Mouse (Mus musculus) forebrain, embryonic 13.5 days (tissue): ENCODE results near the gene Marveld2. TPM values are rescaled to one million over a fixed set of nuclear protein-coding genes. Genes with fewer than 3 reads are reported as not detected.

ENCODE experiments used
- ATAC-seq: fragments of 200-750 bp; cut with Nextera tagmentation; 2 replicates; pipeline ENCODE4 v1.8.0; 2017
- H3K27ac ChIP-seq: fragments of 300-500 bp; sonication (generic); 2 replicates; pipeline ENCODE4 v1.5.1; 2015; ENCODE audit warnings: inconsistent platforms, mild to moderate bottlenecking, moderate library complexity
- H3K27me3 ChIP-seq: fragments of 300-500 bp; sonication (generic); 2 replicates; pipeline ENCODE4 v1.6.1; 2015; ENCODE audit warnings: mild to moderate bottlenecking, inconsistent platforms
- H3K36me3 ChIP-seq: fragments of 300-500 bp; sonication (generic); 2 replicates; pipeline ENCODE4 v1.6.1; 2015; ENCODE audit warnings: mild to moderate bottlenecking, inconsistent platforms; ENCODE audit not compliant: poor library complexity, severe bottlenecking
- H3K4me1 ChIP-seq: fragments of 300-500 bp; sonication (generic); 2 replicates; pipeline ENCODE4 v1.6.1; 2015; ENCODE audit warnings: inconsistent platforms
- H3K4me2 ChIP-seq: fragments of 300-500 bp; sonication (generic); 2 replicates; pipeline ENCODE4 v1.6.1; 2015; ENCODE audit warnings: inconsistent platforms, mild to moderate bottlenecking, moderate library complexity
- H3K4me3 ChIP-seq: fragments of 300-500 bp; sonication (generic); 2 replicates; pipeline ENCODE4 v1.5.1; 2015; ENCODE audit warnings: mild to moderate bottlenecking, inconsistent platforms
- H3K9ac ChIP-seq: fragments of 300-500 bp; sonication (generic); 2 replicates; pipeline ENCODE4 v1.6.1; 2015; ENCODE audit warnings: mild to moderate bottlenecking, inconsistent platforms
- H3K9me3 ChIP-seq: fragments of 300-500 bp; sonication (generic); replicated peaks from 2 replicates; pipeline ENCODE4 v1.6.1; 2016; ENCODE audit warnings: inconsistent platforms
- WGBS: fragments of 180-500 bp; shearing (Covaris S2); methylation state at CpG from one replicate; pipeline ENCODE4 v1.1.7; 2015; 5-methylcytosine and 5-hydroxymethylcytosine counted together
- polyA plus RNA-seq: library from polyadenylated mRNA; unstranded; fragments of >200 nt; fragmentation: Nextera tagmentation; extraction: Ambion mirVana; gene quantifications from 2 replicates; pipeline ENCODE4 v1.2.1, GENCODE M21; 2015

Marveld2 gene
- polyA plus RNA-seq, 1 experiment from 2014 or later, result 1.1 TPM

DNA sequence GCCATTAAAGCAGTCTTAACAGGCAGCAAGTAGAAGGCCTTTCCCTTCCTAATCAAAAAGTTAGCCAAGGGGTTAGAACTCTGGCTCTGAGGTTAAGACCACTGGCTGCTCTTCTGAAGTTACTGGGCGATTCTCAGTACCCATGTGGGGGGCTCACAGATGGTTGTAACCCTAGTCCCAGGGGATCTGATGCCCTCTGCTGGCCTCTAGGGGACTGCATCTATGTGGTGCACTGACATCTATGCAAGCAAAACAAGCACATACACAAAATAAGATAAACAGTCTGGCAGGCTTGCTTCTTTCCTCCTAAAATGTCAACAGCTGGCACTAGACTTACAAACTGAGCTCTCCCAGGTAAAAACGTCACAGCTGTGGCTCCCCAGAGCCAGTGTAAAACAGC lies 3.9 kb downstream of the Marveld2 start:
- Histone ChIP-seq H3K9me3 (no peaks in the 10 kb centered on the region), H3K36me3 (peaks cover 10% of the 10 kb centered on the region), H3K4me2 (no peak overlapping the region), H3K4me3 (no peak overlapping the region), H3K9ac (no peak overlapping the region), H3K4me1 (peaks cover 8% of the 10 kb centered on the region), H3K27ac (no peak overlapping the region), H3K27me3 (peaks cover 23% of the 10 kb centered on the region)
- ATAC-seq, result no peak
- WGBS, result 62% methylated on average over 2 of the region's 2 CpGs

DNA sequence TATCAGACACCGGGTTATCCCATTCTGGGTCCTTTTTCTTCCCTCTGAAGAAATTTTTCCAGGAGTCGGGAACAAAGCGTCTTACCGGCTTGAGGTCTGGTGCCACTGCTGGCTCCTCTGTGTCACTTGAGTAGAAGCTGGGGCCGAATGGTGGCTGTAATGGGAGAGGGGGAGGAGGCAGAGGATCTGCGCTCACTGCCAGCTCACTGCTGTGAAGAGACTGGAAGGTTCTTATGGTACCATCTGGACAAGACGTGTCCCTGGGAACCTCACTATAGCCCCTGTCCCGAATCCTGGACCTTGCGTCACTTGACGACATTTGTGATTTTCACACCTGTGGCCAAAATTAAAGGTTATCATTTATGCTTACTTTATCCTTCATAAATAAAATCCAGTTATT lies 4.5 kb downstream of the Marveld2 start:
- Histone ChIP-seq H3K27me3 (peaks cover 18% of the 10 kb centered on the region), H3K4me2 (no peak overlapping the region), H3K9ac (no peak overlapping the region), H3K9me3 (no peaks in the 10 kb centered on the region), H3K36me3 (peaks cover 4% of the 10 kb centered on the region), H3K4me1 (peaks cover 8% of the 10 kb centered on the region), H3K27ac (no peak overlapping the region), H3K4me3 (no peak overlapping the region)
- no peak for ATAC-seq
- WGBS, result 90% methylated on average over 10 of the region's 10 CpGs

DNA sequence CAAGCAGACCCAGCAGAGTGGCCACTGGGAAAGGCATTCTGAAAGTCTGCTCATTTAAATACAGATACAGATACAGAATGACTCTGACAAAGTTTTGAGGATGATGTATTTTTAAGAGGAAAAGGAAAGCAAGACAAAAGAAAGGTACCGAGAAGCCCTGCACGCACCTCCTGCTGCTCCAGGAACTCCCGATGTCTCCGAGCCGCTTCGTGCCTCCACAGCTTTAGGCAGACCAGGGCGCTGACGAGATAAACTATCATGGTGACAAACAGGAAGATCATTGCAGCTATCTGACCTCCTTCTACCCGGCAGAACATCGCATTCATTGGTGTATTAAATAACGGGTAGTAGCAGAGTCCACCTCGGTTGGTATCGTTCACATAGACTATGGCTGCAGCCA lies 5.5 kb downstream of the Marveld2 start:
- 95% methylated on average over 13 of the region's 13 CpGs for WGBS
- H3K4me1 ChIP-seq, result 0 out of 2 replicates have a peak, but pooled peaks cover under 1% of the 10 kb centered on the region
- no peak overlapping the region for H3K4me2 ChIP-seq
- H3K4me3 ChIP-seq, result no peak overlapping the region
- H3K9ac ChIP-seq, result no peak overlapping the region
- ATAC-seq, result no peak
- H3K9me3 ChIP-seq, result no peaks in the 10 kb centered on the region
- peaks cover 10% of the 10 kb centered on the region for H3K27me3 ChIP-seq
- 0 out of 2 replicates have a peak, but pooled peaks cover 3% of the 10 kb centered on the region for H3K36me3 ChIP-seq
- no peak overlapping the region for H3K27ac ChIP-seq

DNA sequence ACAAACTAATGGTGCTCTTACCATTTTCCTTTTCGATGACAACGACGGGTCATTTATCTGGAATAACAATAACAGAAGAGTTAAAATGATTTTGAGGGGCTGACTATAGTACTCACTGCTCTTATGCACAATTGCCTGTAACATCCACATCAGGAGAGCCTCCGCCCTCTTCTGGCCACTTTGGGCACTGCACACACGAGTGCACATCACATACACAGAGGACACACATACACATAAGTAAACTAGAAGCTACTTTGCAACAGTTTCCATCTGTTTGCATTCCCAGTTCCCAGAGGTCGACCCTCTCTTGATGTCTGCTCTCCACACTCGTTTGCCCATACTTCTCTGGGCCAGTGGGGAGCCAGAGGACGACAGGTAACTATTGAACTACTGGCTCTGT lies 9.0 kb downstream of the Marveld2 start:
- Histone ChIP-seq H3K27ac (no peak overlapping the region), H3K4me1 (no peaks in the 10 kb centered on the region), H3K4me2 (no peak overlapping the region), H3K9me3 (no peaks in the 10 kb centered on the region), H3K27me3 (no peaks in the 10 kb centered on the region), H3K36me3 (0 out of 2 replicates have a peak, but pooled peaks cover 3% of the 10 kb centered on the region), H3K9ac (no peak overlapping the region), H3K4me3 (no peak overlapping the region)
- 90% methylated on average over 8 of the region's 8 CpGs for WGBS
- ATAC-seq, result no peak

DNA sequence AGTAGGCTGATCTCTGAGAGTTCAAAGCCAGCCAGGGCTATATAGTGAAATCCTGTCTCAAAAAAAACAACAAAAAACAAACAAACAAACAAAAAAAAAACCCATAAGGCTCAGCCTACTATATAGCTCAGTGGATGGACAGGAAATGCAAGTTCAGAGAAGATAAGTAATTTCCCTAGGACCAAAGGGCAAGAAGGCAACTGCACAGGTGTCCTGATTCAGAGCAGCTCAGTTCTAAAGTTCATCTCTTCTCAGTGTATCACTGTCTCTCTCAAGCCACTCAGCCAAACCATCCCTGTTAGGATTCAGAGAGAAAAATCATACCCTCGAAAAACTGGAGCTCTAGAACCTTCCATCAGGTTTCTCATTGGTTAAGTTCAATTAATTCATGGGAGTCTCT lies 10.9 kb downstream of the Marveld2 start:
- Histone ChIP-seq H3K4me2 (no peak overlapping the region), H3K36me3 (no peaks in the 10 kb centered on the region), H3K27me3 (no peaks in the 10 kb centered on the region), H3K9me3 (no peaks in the 10 kb centered on the region), H3K27ac (no peak overlapping the region), H3K9ac (no peak overlapping the region), H3K4me3 (no peak overlapping the region), H3K4me1 (no peaks in the 10 kb centered on the region)
- WGBS, result 73% methylated on average over 1 of the region's 1 CpGs
- ATAC-seq, result no peak

DNA sequence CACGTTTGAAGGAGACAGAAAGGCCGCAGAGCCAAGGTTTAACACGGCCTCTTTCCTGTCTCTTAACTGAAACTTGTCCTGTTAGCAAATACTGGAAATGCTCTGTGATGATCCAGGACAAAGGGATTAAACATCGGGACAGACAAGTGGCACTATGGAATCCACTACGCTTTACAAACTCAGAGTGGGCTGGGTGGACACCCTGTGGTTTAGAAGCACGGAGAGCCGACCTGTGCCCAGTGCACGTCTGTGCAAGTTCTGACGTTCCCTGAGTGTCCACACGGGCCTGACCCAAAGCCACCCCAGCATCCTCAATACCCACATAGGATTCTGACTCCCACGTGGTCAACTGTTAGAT lies 13.1 kb downstream of the Marveld2 start:
- no peak overlapping the region for H3K9ac ChIP-seq
- H3K27ac ChIP-seq, result no peak overlapping the region
- no peaks in the 10 kb centered on the region for H3K36me3 ChIP-seq
- H3K9me3 ChIP-seq, result no peaks in the 10 kb centered on the region
- ATAC-seq, result no peak
- no peak overlapping the region for H3K4me3 ChIP-seq
- no peaks in the 10 kb centered on the region for H3K27me3 ChIP-seq
- no peak overlapping the region for H3K4me2 ChIP-seq
- H3K4me1 ChIP-seq, result no peaks in the 10 kb centered on the region
- WGBS, result 92% methylated on average over 11 of the region's 11 CpGs

DNA sequence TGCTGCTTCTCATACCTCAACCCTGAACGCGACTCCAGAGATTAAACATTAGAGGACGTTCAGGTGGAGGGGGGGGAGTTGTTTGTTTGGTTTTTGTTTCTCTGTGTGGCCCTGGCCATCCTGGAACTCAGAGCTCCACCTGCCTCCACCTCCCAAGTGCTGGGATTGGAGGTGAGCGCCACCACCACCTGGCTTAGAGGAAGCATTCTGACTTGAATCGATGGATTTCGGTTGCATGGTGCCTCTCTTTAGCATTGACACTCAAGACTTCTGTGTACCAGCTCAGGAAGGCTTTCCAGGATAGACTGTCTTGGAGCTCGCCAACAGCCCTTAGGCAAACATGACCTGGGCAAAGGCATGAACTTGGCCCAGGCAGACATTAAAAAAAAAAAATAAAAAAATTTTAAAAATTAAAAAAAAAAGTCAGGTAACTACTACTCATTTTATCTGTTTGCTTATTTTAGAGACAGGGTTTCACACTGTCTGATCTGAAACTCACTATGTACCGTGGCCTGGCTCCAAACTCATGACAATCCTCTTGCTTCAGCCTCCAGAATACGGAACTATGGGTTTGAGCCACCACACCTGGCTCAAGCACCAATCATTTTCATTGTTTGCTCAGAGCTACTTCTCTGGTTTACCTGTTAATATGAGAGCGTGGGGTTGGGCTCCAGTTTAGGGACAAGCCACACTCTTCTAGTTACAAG lies 13.6 kb downstream of the Marveld2 start:
- H3K27ac ChIP-seq, result no peak overlapping the region
- WGBS, result 89% methylated on average over 10 of the region's 10 CpGs
- no peaks in the 10 kb centered on the region for H3K9me3 ChIP-seq
- no peak overlapping the region for H3K9ac ChIP-seq
- no peaks in the 10 kb centered on the region for H3K36me3 ChIP-seq
- ATAC-seq, result no peak
- no peak overlapping the region for H3K4me2 ChIP-seq
- H3K4me1 ChIP-seq, result no peaks in the 10 kb centered on the region
- no peak overlapping the region for H3K4me3 ChIP-seq
- no peaks in the 10 kb centered on the region for H3K27me3 ChIP-seq

DNA sequence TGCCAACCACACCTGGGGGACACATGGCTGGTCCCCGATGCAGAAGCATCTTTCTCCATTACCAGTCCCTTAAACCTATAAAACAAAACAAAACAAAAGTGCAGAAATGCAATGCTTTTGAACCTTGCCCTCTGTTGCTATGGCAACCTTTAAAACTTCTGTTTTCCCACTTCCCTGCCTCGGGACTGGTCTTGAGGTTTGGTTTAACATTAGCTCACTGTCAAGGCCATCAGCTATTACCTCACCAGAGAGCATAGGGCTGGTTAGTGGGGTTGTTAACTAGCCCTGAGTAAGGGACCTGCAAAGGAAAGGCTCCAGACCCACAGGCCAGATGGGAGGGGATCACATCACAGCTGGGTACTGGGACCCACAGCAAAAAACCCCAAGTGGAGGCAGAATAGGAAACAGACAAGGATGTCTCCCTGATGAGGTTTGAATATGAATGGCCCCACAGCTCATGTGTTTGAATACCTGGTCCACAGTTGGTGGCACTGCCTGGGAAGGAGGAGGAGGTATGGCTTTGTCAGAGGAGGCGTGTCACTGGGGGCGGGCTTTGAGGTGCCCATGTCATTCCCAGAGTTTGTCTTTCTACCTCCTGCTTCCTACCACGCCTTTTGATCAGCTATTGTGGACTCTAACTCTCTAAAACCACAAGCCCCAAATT lies 14.4 kb downstream of the Marveld2 start:
- H3K4me2 ChIP-seq, result no peak overlapping the region
- no peak overlapping the region for H3K4me3 ChIP-seq
- no peaks in the 10 kb centered on the region for H3K4me1 ChIP-seq
- H3K9ac ChIP-seq, result no peak overlapping the region
- no peak for ATAC-seq
- H3K27me3 ChIP-seq, result no peaks in the 10 kb centered on the region
- 63% methylated on average over 5 of the region's 5 CpGs for WGBS
- H3K9me3 ChIP-seq, result no peaks in the 10 kb centered on the region
- H3K27ac ChIP-seq, result no peak overlapping the region
- H3K36me3 ChIP-seq, result no peaks in the 10 kb centered on the region

DNA sequence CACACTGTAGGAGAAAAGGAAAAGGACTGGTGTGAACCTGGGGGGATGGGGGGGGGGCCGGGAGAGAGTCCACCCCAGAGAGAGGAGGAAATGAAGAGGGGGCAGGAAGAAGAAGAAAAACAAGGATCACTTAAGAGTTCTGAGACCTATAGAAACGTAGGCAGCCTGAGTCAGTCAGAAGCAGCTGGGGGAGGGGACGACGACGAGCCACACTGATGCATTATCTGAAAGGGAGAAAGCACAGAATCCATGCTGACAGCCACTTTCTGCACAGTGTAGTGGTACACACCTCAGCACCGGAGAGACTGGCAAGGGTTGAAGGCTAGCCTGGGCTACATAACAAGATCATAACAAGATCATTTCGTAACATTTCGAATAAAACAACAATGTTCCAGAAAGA lies 15.7 kb downstream of the Marveld2 start:
- no peak overlapping the region for H3K4me3 ChIP-seq
- WGBS, result 76% methylated on average over 8 of the region's 8 CpGs
- H3K27me3 ChIP-seq, result no peaks in the 10 kb centered on the region

DNA sequence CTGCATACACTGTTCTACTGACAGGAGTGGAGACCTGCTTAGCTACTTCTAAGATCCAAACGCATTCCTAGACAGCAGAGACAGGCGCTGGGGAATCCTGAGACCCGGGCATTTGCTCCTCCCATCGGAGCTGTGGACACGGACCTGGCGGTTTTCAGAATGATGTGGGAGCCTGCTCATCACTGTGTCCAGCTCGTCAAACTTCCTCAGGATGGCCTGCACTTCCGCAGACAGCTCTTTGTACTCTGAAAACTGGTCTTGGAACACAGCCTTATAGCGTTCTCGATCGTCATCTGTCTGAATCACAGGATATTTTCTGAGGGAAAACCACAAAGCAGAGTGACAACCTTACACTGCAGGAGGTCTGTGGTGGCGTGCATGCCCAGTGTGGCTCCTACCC lies 16.5 kb downstream of the Marveld2 start:
- no peaks in the 10 kb centered on the region for H3K4me1 ChIP-seq
- H3K27me3 ChIP-seq, result no peaks in the 10 kb centered on the region
- H3K27ac ChIP-seq, result no peak overlapping the region
- no peaks in the 10 kb centered on the region for H3K36me3 ChIP-seq
- no peak overlapping the region for H3K4me2 ChIP-seq
- WGBS, result 83% methylated on average over 12 of the region's 12 CpGs
- no peak overlapping the region for H3K4me3 ChIP-seq
- ATAC-seq, result no peak
- no peaks in the 10 kb centered on the region for H3K9me3 ChIP-seq
- no peak overlapping the region for H3K9ac ChIP-seq

More for the DNA sequence above, 15.7 kb downstream of the Marveld2 start:
- Histone ChIP-seq H3K4me1 (no peaks in the 10 kb centered on the region), H3K36me3 (no peaks in the 10 kb centered on the region), H3K9ac (no peak overlapping the region), H3K27ac (no peak overlapping the region), H3K4me2 (no peak overlapping the region), H3K9me3 (no peaks in the 10 kb centered on the region)
- ATAC-seq, result no peak

DNA sequence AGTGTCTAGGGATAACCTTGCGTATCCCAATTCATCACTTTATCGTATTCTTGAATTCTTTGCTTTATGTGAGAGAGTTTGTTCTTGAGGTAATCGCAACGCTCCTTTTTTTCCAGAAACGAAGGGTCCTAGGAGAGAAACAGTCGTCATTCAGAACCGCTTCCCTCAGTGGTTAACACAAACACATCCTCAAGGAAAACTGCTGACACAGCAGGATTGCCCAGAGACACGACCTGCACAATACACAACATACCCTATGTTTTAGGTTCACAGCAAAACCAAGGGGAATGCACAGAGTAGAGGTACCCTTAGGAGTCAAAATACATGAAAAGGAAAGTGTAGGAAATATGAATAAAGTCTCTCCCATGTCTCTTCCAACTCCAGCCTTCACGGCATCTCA lies 19.5 kb downstream of the Marveld2 start:
- WGBS, result 84% methylated on average over 9 of the region's 9 CpGs
- ATAC-seq, result no peak
- H3K9me3 ChIP-seq, result no peaks in the 10 kb centered on the region

DNA sequence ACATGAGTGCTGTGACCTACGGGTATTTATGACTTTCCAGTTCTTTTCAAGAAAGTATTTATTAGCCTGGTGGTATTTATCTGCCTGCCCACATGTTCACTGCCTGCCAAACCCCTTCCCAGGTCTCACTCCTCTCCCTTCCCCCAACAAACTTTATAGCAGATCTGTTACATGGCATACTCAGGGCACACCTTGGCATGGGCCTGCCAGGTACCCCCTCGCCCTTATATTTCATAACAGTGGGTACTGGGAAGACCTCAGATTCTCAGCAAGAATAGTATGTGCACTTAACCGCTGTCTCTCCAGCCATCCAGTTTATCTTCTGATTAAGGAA lies 21.3 kb downstream of the Marveld2 start:
- ATAC-seq, result no peak
- no peaks in the 10 kb centered on the region for H3K9me3 ChIP-seq
- H3K4me1 ChIP-seq, result no peaks in the 10 kb centered on the region
- H3K4me3 ChIP-seq, result no peak overlapping the region
- H3K36me3 ChIP-seq, result no peaks in the 10 kb centered on the region
- no peak overlapping the region for H3K27ac ChIP-seq
- no peaks in the 10 kb centered on the region for H3K27me3 ChIP-seq
- 90% methylated on average over 3 of the region's 3 CpGs for WGBS
- H3K4me2 ChIP-seq, result no peak overlapping the region
- no peak overlapping the region for H3K9ac ChIP-seq

More for the DNA sequence above, 19.5 kb downstream of the Marveld2 start:
- Histone ChIP-seq H3K4me1 (no peaks in the 10 kb centered on the region), H3K27me3 (no peaks in the 10 kb centered on the region), H3K36me3 (no peaks in the 10 kb centered on the region), H3K27ac (no peak overlapping the region), H3K4me2 (no peak overlapping the region), H3K9ac (no peak overlapping the region), H3K4me3 (no peak overlapping the region)
